Mouse (Mus musculus): ENCODE results near the gene Rcor2.

Rcor2 gene

GRCm38 (mm10) chr19:7265478-7266191, 1.5 kb upstream of the Rcor2 start:
- WGBS = 51% methylated on average over 14 of the region's 14 CpGs

GRCm38 (mm10) chr19:7266421-7266831, 699 bp upstream of the Rcor2 start:
- 70% methylated on average over 4 of the region's 4 CpGs for WGBS

- under 1% methylated on average over 80 of the region's 97 CpGs for WGBS
Measured at GRCm38 (mm10) chr19:7267781-7268721, 926 bp downstream of the Rcor2 start.

GRCm38 (mm10) chr19:7268722-7269090, 1.6 kb downstream of the Rcor2 start:
- 1% methylated on average over 30 of the region's 30 CpGs for WGBS

- 17% methylated on average over 11 of the region's 11 CpGs for WGBS
Measured at GRCm38 (mm10) chr19:7269290-7270044, 2.3 kb downstream of the Rcor2 start.

GRCm38 (mm10) chr19:7273486-7273885, 6.4 kb downstream of the Rcor2 start:
- WGBS = 92% methylated on average over 4 of the region's 4 CpGs

- WGBS = 50% methylated on average over 13 of the region's 13 CpGs
Measured at GRCm38 (mm10) chr19:7274326-7274990, 7.3 kb downstream of the Rcor2 start.

GRCm38 (mm10) chr19:7275131-7275789, 8.1 kb downstream of the Rcor2 start:
- 38% methylated on average over 7 of the region's 7 CpGs for WGBS

- WGBS = 46% methylated on average over 7 of the region's 7 CpGs
Measured at GRCm38 (mm10) chr19:7276053-7276659, 9.0 kb downstream of the Rcor2 start.

- WGBS = 51% methylated on average over 7 of the region's 7 CpGs
Measured at GRCm38 (mm10) chr19:7276796-7277195, 9.7 kb downstream of the Rcor2 start.

- 54% methylated on average over 6 of the region's 6 CpGs for WGBS
Measured at GRCm38 (mm10) chr19:7278200-7278906, 11.2 kb downstream of the Rcor2 start.

- 25% methylated on average over 6 of the region's 6 CpGs for WGBS
Measured at GRCm38 (mm10) chr19:7279114-7279513, 12.0 kb downstream of the Rcor2 start.

GRCm38 (mm10) chr19:7280557-7281330, 13.6 kb downstream of the Rcor2 start:
- 59% methylated on average over 18 of the region's 18 CpGs for WGBS

- WGBS = 71% methylated on average over 12 of the region's 12 CpGs
Measured at GRCm38 (mm10) chr19:7286563-7287315, 19.6 kb downstream of the Rcor2 start.

- 73% methylated on average over 3 of the region's 3 CpGs for WGBS
Measured at GRCm38 (mm10) chr19:7288288-7288687, 21.2 kb downstream of the Rcor2 start.

GRCm38 (mm10) chr19:7289767-7290166, 22.6 kb downstream of the Rcor2 start:
- WGBS = 31% methylated on average over 2 of the region's 2 CpGs

GRCm38 (mm10) chr19:7291958-7292709, 25.0 kb downstream of the Rcor2 start:
- 39% methylated on average over 7 of the region's 7 CpGs for WGBS
